Mouse (Mus musculus) cerebellum, adult 2 months (tissue): ENCODE measurements at regions not wholly inside any gene's neighbourhood (a gene's known extent, or its start where the extent isn't known, plus 50 kb on each side); places are given as distances from the start of the nearest gene placed in this dataset.

Experiments used
- CTCF ChIP-seq: fragments of 200-500 bp; IDR thresholded peaks from 2 replicates; pipeline ENCODE4 v1.5.1; 2011; ENCODE audit warnings: low read depth, mild to moderate bottlenecking, control low read depth, low read length, moderate library complexity, borderline replicate concordance; ENCODE audit not compliant: insufficient read depth
- POLR2A ChIP-seq: fragments of 200-500 bp; IDR thresholded peaks from 2 replicates; pipeline ENCODE4 v1.6.1; 2011; ENCODE audit warnings: low read length, control low read depth, borderline replicate concordance; ENCODE audit not compliant: insufficient read depth

DNA sequence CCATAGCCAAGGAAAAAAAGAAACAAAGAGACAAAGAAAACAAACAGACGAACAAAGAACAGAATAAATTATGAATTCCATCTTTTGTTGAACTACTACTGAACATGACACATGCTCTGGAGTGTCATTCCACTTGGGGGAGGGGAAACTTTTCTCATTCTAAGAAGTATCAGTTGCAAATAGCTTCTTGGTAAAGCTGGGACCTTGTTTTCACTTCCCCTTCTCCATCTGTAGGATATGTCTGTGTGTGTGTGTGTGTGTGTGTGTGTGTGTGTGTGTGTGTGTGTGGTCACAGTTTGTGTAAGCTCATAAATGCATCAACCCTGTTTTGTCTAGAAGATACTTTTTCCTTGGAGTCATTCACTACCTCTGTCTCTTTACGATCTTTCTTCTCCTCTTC lies 146.2 kb downstream of the Prdm13 start:
- TF ChIP-seq POLR2A (no peak), CTCF (no peak)
